Mouse (Mus musculus): Measurements from ENCODE around the gene Tspan2. TPM values are rescaled to one million over a fixed set of nuclear protein-coding genes. Genes with fewer than 3 reads are reported as not detected.

Tspan2 gene
- 6.5 and 7.1 TPM in 2 replicates for polyA plus RNA-seq (2014; fragmentation: Nextera tagmentation; extraction: Ambion mirVana)

DNA sequence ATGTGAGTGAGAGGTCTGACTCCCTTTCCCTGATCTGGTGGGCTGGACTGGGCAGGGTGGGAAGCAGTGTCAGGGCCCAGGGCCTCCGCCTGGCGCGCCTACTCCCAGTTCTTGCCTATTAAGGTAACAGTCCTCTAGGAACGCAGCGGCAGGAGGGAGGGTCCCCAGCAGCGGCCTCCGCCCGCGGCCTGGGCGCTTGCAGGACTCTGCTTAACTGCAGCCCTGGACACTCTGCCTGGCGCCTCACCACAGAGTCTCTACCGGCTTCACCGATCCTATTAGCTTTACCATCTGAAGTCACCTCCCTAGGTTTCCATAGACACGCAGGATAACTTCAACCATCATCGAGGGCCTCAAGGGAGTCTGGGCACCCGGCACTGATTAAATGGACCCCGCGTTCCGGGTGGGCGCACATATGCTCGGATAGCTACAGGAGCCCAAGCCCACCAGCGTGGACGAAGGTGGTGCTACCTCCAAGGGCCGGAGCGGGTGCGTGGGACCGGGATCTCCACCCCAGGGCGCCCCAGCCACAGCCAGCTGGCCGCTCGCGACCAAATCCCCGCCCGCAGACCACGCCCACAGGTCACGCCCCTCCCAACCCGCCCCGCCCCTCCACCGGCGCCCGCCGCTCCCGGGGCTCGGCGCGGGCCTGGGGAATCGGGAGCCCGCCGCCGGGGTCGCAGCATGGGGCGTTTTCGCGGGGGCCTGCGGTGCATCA is at the start of gene Tspan2:
TSS of gene Tspan2 (plus strand) at position 217 of the 718 bp plus-strand sequence.
- H3K4me3 ChIP-seq (ENCODE audit: low read depth, low read length): peak within 1 kb of the TSS; percentile 76
- no peaks in the 10 kb centered on the region for H3K36me3 ChIP-seq (ENCODE audit: control insufficient read depth, insufficient read depth, low read length)
- H3K27me3 ChIP-seq (ENCODE audit: control insufficient read depth, insufficient read depth, low read length): 0 out of 2 replicates have a peak, but pooled peaks cover 2% of the 10 kb centered on the region
- H3K4me1 ChIP-seq (ENCODE audit: control insufficient read depth, insufficient read depth, low read length): peaks cover 2% of the 10 kb centered on the region; the same call in 1 of the 2 replicates
- peak within 1 kb of the TSS; percentile 71 for H3K9ac ChIP-seq (ENCODE audit: low read length)
- DNase-seq (ENCODE audit: low spot score): peak; percentile 78
- no peaks in the 10 kb centered on the region for H3K9me3 ChIP-seq (ENCODE audit: control insufficient read depth, low read length)
- H3K4me2 ChIP-seq (ENCODE audit: low read depth, severe bottlenecking): peak within 1 kb of the TSS; percentile 71
- ATAC-seq (ENCODE audit: insufficient number of reproducible peaks, low FRiP score, low TSS enrichment, low read depth): peak; percentile 80
- H3K27ac ChIP-seq (replicated peaks; ENCODE audit: low read depth, low read length): no peak within 1 kb of the TSS
- 2% methylated on average over 51 of the region's 54 CpGs for WGBS

DNA sequence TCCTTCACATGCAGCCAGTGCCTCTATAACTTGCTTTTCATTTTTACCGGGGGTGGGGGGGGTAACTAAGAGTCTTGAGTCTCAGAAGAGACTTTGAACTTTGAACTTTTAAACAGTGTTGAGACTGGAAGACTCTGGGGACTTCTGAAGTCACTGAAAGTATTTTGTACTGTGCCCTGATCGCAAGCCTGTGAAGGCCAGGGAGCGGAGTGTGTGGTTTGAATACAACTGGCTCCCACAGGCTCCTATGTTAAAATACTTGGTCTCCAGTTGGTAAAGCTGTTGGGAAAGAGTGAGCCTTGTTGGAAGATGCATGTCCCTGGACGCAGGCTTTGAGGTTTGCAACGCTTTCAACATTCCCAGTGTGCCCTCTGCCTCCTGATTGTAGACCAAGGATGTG is 47.5 kb upstream of the Tspan2 start:
- Histone ChIP-seq H3K4me3 (ENCODE audit: low read depth, low read length) (no peak overlapping the region), H3K4me2 (ENCODE audit: low read depth, severe bottlenecking) (no peak overlapping the region), H3K9me3 (ENCODE audit: control insufficient read depth, low read length) (no peaks in the 10 kb centered on the region), H3K27ac (replicated peaks; ENCODE audit: low read depth, low read length) (no peak overlapping the region), H3K9ac (ENCODE audit: low read length) (no peak overlapping the region), H3K36me3 (ENCODE audit: control insufficient read depth, insufficient read depth, low read length) (no peaks in the 10 kb centered on the region), H3K4me1 (ENCODE audit: control insufficient read depth, insufficient read depth, low read length) (peaks cover 2% of the 10 kb centered on the region; the same call in 1 of the 2 replicates), H3K27me3 (ENCODE audit: control insufficient read depth, insufficient read depth, low read length) (no peaks in the 10 kb centered on the region)
- 93% methylated on average over 5 of the region's 5 CpGs for WGBS
- ATAC-seq (ENCODE audit: insufficient number of reproducible peaks, low FRiP score, low TSS enrichment, low read depth) (no peak), DNase-seq (ENCODE audit: low spot score) (no peak)

DNA sequence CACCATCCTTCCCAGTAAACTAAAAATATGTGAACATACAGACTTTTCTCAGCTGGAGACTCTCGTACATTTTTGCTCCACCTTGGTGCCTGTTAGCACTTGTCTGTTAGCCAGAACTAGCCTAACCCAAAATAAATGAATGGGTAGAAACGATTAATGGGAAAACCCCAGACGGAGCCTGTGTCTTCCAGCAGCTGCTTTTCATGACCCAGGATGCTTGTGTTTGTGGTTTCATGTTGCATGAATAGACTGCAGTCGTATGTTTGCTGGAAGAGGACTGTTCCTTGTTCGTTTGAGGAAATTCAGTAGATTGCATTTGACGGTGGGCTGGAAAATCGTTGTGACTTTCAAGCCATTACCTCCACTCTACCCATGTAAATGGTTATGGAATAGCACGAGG is 46.5 kb upstream of the Tspan2 start:
- H3K9me3 ChIP-seq (ENCODE audit: control insufficient read depth, low read length): no peaks in the 10 kb centered on the region
- H3K9ac ChIP-seq (ENCODE audit: low read length): no peak overlapping the region
- H3K4me2 ChIP-seq (ENCODE audit: low read depth, severe bottlenecking): no peak overlapping the region
- H3K4me1 ChIP-seq (ENCODE audit: control insufficient read depth, insufficient read depth, low read length): peaks cover 2% of the 10 kb centered on the region; the same call in 1 of the 2 replicates
- H3K36me3 ChIP-seq (ENCODE audit: control insufficient read depth, insufficient read depth, low read length): no peaks in the 10 kb centered on the region
- no peak overlapping the region for H3K4me3 ChIP-seq (ENCODE audit: low read depth, low read length)
- no peaks in the 10 kb centered on the region for H3K27me3 ChIP-seq (ENCODE audit: control insufficient read depth, insufficient read depth, low read length)
- H3K27ac ChIP-seq (replicated peaks; ENCODE audit: low read depth, low read length): no peak overlapping the region
- WGBS: 40% methylated on average over 8 of the region's 8 CpGs
- DNase-seq (ENCODE audit: low spot score) (no peak), ATAC-seq (ENCODE audit: insufficient number of reproducible peaks, low FRiP score, low TSS enrichment, low read depth) (no peak)

DNA sequence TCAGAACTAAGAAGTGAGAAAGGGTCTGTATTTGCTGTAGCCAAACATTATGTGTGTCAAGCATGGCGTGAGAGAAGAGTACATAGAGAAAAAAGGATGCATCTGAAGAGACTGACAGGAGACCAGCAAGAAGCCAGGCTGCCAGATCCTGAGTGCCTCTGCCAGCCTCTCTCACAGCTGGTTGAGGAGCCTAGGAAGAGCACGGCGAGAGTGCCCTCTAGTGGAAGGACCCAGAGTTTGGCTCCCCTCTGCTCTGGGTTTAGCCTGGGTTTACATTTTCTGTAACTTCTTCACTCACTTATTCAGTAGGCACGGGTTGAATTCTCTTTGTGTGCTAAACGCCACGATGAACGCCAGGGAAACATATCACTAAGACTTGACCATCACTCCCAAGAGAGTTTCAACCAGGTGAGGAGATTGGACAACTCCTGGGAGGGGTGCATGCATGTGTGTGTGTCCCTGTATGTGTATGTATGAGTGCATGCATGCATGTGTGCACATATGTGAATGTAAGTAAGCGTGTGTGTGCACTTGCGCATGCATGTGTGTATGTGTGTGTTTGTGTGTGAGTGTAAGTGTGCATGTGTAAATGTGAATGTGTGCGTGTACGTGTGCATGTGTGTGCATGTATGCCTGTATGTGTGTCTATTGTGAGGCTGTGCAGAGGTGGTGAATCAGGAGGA is 42.4 kb upstream of the Tspan2 start:
- H3K9me3 ChIP-seq (ENCODE audit: control insufficient read depth, low read length): no peaks in the 10 kb centered on the region
- peak; percentile 59; the same call in 1 of the 2 replicates for ATAC-seq (ENCODE audit: insufficient number of reproducible peaks, low FRiP score, low TSS enrichment, low read depth)
- peaks cover 2% of the 10 kb centered on the region; the same call in 1 of the 2 replicates for H3K4me1 ChIP-seq (ENCODE audit: control insufficient read depth, insufficient read depth, low read length)
- WGBS: 41% methylated on average over 11 of the region's 11 CpGs
- no peak overlapping the region for H3K4me2 ChIP-seq (ENCODE audit: low read depth, severe bottlenecking)
- H3K27me3 ChIP-seq (ENCODE audit: control insufficient read depth, insufficient read depth, low read length): no peaks in the 10 kb centered on the region
- DNase-seq (ENCODE audit: low spot score): peak; percentile 86
- H3K27ac ChIP-seq (replicated peaks; ENCODE audit: low read depth, low read length): no peak overlapping the region
- H3K36me3 ChIP-seq (ENCODE audit: control insufficient read depth, insufficient read depth, low read length): no peaks in the 10 kb centered on the region
- no peak overlapping the region for H3K4me3 ChIP-seq (ENCODE audit: low read depth, low read length)
- H3K9ac ChIP-seq (ENCODE audit: low read length): no peak overlapping the region

DNA sequence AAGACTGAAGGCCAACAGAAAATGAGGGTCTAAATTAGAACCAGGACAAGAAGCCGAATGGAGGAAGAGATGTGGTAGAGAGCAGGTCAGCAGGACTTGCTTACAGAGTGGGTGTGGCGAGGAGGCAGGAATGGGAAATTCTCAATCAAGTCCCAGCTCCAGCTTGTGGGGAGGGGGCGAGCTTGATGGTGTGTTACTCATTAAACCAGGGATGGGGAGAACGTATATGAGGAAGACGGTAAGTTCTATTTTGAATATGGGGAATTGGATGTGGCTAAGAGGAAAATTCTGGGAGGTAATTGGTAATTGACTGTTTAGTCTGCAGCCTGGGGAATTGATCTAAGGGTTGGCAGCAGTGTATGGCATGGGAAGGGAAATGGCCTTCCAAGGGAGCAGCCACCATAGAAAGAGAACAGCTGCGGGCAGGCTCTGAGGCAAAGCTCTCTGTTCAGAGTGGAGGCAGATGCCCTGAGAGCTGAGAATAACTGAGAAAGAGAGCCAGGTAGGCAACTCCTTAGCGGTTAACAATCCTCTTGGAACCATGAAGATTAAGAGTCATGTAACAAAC is 41.5 kb upstream of the Tspan2 start:
- no peak for ATAC-seq (ENCODE audit: insufficient number of reproducible peaks, low FRiP score, low TSS enrichment, low read depth)
- no peak for DNase-seq (ENCODE audit: low spot score)
- Histone ChIP-seq H3K27me3 (ENCODE audit: control insufficient read depth, insufficient read depth, low read length) (no peaks in the 10 kb centered on the region), H3K36me3 (ENCODE audit: control insufficient read depth, insufficient read depth, low read length) (no peaks in the 10 kb centered on the region), H3K27ac (replicated peaks; ENCODE audit: low read depth, low read length) (no peak overlapping the region), H3K9me3 (ENCODE audit: control insufficient read depth, low read length) (no peaks in the 10 kb centered on the region), H3K4me2 (ENCODE audit: low read depth, severe bottlenecking) (no peak overlapping the region), H3K4me3 (ENCODE audit: low read depth, low read length) (no peak overlapping the region), H3K4me1 (ENCODE audit: control insufficient read depth, insufficient read depth, low read length) (no peaks in the 10 kb centered on the region; the same call in 1 of the 2 replicates), H3K9ac (ENCODE audit: low read length) (no peak overlapping the region)
- 59% methylated on average over 7 of the region's 7 CpGs for WGBS

DNA sequence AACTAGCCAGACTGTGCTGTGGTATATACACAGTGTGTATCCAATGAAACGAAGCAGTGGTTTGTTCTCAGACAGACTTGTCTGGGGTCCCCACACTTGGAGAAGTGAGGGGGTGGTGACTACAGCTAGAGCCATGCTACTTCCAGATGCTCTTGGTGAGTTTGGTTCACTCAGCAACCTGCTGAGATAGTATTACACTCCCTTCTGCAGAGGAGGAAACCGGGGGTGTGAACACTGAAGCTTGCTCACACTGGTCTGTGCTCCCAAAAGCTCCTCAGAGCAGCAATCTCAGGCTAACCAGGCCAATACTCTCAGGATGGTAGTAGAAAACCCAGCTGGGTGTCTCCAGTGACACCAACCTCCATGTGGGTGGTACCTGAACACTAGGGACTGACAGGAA is 36.2 kb upstream of the Tspan2 start:
- 68% methylated on average over 2 of the region's 2 CpGs for WGBS
- ATAC-seq (ENCODE audit: insufficient number of reproducible peaks, low FRiP score, low TSS enrichment, low read depth) (no peak), DNase-seq (ENCODE audit: low spot score) (no peak)
- no peak overlapping the region for H3K4me2 ChIP-seq (ENCODE audit: low read depth, severe bottlenecking)
- H3K27me3 ChIP-seq (ENCODE audit: control insufficient read depth, insufficient read depth, low read length): no peaks in the 10 kb centered on the region
- H3K9me3 ChIP-seq (ENCODE audit: control insufficient read depth, low read length): no peaks in the 10 kb centered on the region
- no peak overlapping the region for H3K9ac ChIP-seq (ENCODE audit: low read length)
- no peak overlapping the region for H3K4me3 ChIP-seq (ENCODE audit: low read depth, low read length)
- no peaks in the 10 kb centered on the region for H3K4me1 ChIP-seq (ENCODE audit: control insufficient read depth, insufficient read depth, low read length)
- H3K27ac ChIP-seq (replicated peaks; ENCODE audit: low read depth, low read length): no peak overlapping the region
- H3K36me3 ChIP-seq (ENCODE audit: control insufficient read depth, insufficient read depth, low read length): no peaks in the 10 kb centered on the region

DNA sequence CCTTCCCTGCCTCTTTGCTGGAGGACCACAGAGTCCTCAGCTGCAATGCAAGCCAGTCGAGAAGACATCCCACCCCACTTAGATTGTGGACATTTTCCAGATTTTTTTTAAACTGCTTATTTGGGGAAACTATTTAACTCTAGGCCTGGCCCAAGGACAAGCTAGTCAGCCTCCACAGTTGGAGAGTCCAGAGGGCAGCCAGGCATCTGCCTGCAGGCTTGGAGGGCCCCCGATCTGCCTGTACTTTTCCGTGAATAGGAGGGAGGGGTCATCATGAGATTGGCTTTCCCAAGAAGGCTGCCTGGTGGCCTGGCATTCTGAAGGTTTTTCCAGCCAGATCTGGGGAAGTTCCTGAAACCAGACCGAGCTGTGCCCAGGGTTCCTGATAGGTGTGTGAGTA is 33.0 kb upstream of the Tspan2 start:
- Histone ChIP-seq H3K4me2 (ENCODE audit: low read depth, severe bottlenecking) (no peak overlapping the region), H3K4me1 (ENCODE audit: control insufficient read depth, insufficient read depth, low read length) (peaks cover 3% of the 10 kb centered on the region; the same call in 1 of the 2 replicates), H3K9me3 (ENCODE audit: control insufficient read depth, low read length) (no peaks in the 10 kb centered on the region), H3K36me3 (ENCODE audit: control insufficient read depth, insufficient read depth, low read length) (no peaks in the 10 kb centered on the region), H3K27me3 (ENCODE audit: control insufficient read depth, insufficient read depth, low read length) (no peaks in the 10 kb centered on the region), H3K27ac (replicated peaks; ENCODE audit: low read depth, low read length) (no peak overlapping the region), H3K4me3 (ENCODE audit: low read depth, low read length) (no peak overlapping the region), H3K9ac (ENCODE audit: low read length) (no peak overlapping the region)
- no peak for DNase-seq (ENCODE audit: low spot score)
- 80% methylated on average over 4 of the region's 4 CpGs for WGBS
- no peak for ATAC-seq (ENCODE audit: insufficient number of reproducible peaks, low FRiP score, low TSS enrichment, low read depth)

DNA sequence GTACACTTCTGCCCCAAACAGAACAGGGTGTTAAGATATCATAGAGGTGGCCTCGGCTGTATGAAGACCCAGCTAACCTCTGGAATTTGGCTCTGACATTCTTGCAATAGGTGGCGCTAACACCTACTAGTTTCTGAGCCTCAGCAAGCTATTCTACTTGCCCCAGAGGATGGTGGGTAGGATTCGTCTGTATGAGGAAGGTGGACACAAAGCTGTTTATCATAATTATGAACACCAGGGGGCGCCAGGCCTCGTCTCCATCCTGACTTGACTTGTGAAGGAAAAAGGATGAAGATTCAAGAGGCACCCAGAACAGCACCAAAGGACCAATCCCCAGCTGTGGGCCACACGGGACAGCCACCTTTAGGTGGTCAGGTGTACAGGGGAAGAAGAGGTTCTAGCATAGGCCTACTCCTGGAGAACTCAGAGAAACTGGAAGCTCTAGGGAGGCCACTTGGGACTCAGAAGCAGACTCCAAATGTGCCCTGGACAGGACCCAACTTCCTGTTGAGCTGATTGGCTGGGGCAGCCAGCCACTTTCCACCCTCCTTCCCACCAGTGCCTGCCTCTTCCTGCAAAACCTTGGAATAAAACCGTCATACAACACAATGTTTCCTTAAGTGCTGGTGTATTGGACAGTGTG is 32.3 kb upstream of the Tspan2 start:
- no peak overlapping the region for H3K27ac ChIP-seq (replicated peaks; ENCODE audit: low read depth, low read length)
- H3K36me3 ChIP-seq (ENCODE audit: control insufficient read depth, insufficient read depth, low read length): no peaks in the 10 kb centered on the region
- WGBS: 52% methylated on average over 7 of the region's 7 CpGs
- DNase-seq (ENCODE audit: low spot score) (peak; percentile 55), ATAC-seq (ENCODE audit: insufficient number of reproducible peaks, low FRiP score, low TSS enrichment, low read depth) (no peak)
- no peak overlapping the region for H3K4me2 ChIP-seq (ENCODE audit: low read depth, severe bottlenecking)
- peaks cover 3% of the 10 kb centered on the region; the same call in 1 of the 2 replicates for H3K4me1 ChIP-seq (ENCODE audit: control insufficient read depth, insufficient read depth, low read length)
- H3K9me3 ChIP-seq (ENCODE audit: control insufficient read depth, low read length): no peaks in the 10 kb centered on the region
- no peak overlapping the region for H3K4me3 ChIP-seq (ENCODE audit: low read depth, low read length)
- no peaks in the 10 kb centered on the region for H3K27me3 ChIP-seq (ENCODE audit: control insufficient read depth, insufficient read depth, low read length)
- H3K9ac ChIP-seq (ENCODE audit: low read length): no peak overlapping the region
